Mouse (Mus musculus): ENCODE data around the gene Epn3. TPM values are rescaled to one million over a fixed set of nuclear protein-coding genes. Genes with fewer than 3 reads are reported as not detected.

Epn3 gene
- 2.7 and 4.2 TPM in 2 replicates for polyA plus RNA-seq (2016; fragmentation: Nextera tagmentation; extraction: Ambion mirVana)

- H3K9me3 ChIP-seq: no peaks in the 10 kb centered on the region
- peak within 1 kb of the TSS; percentile 51 for H3K9ac ChIP-seq
- H3K4me1 ChIP-seq: peaks cover 30% of the 10 kb centered on the region
- peak within 1 kb of the TSS; percentile 39 for H3K4me3 ChIP-seq
- H3K4me2 ChIP-seq (replicated peaks): peak within 1 kb of the TSS; percentile 62
- under 1% methylated on average over 25 of the region's 26 CpGs for WGBS
- H3K36me3 ChIP-seq: no peaks in the 10 kb centered on the region
- 0 out of 2 replicates have a peak, but pooled peaks have one; percentile 10 for ATAC-seq (ENCODE audit: insufficient number of reproducible peaks, insufficient read depth, low FRiP score, low TSS enrichment)
- H3K27me3 ChIP-seq: peaks cover 12% of the 10 kb centered on the region; the same call in 1 of the 2 replicates
- peak within 1 kb of the TSS; percentile 41; the same call in 1 of the 2 replicates for H3K27ac ChIP-seq
Measured at GRCm38 (mm10) chr11:94499661-94500152, at the start of gene Epn3. Gene Epn3 (minus strand): TSS chr11:94499974.

GRCm38 (mm10) chr11:94548888-94549690, 49.3 kb upstream of the Epn3 start, which contains the start of gene Rsad1:
Gene Rsad1 (minus strand): TSS chr11:94549255.
- WGBS: 4% methylated on average over 49 of the region's 49 CpGs
- 0 out of 2 replicates have a peak, but pooled peaks cover 4% of the 10 kb centered on the region for H3K9me3 ChIP-seq

GRCm38 (mm10) chr11:94548041-94548784, 48.4 kb upstream of the Epn3 start:
- 0 out of 2 replicates have a peak, but pooled peaks cover 3% of the 10 kb centered on the region for H3K36me3 ChIP-seq
- H3K9ac ChIP-seq: peak overlapping the region; percentile 61
- no peak overlapping the region for H3K27ac ChIP-seq
- H3K4me1 ChIP-seq: peaks cover 17% of the 10 kb centered on the region; the same call in 1 of the 2 replicates
- ATAC-seq (ENCODE audit: insufficient number of reproducible peaks, insufficient read depth, low FRiP score, low TSS enrichment): no peak
- 10% methylated on average over 24 of the region's 24 CpGs for WGBS
- 0 out of 2 replicates have a peak, but pooled peaks cover 4% of the 10 kb centered on the region for H3K9me3 ChIP-seq
- H3K4me2 ChIP-seq (replicated peaks): peak overlapping the region; percentile 92
- H3K27me3 ChIP-seq: no peaks in the 10 kb centered on the region
- peak overlapping the region; percentile 62 for H3K4me3 ChIP-seq

More at GRCm38 (mm10) chr11:94548888-94549690, 49.3 kb upstream of the Epn3 start, which contains the start of gene Rsad1:
- Histone ChIP-seq H3K36me3 (no peaks in the 10 kb centered on the region), H3K4me3 (peak within 1 kb of the TSS; percentile 62), H3K4me2 (replicated peaks) (peak within 1 kb of the TSS; percentile 92), H3K27me3 (no peaks in the 10 kb centered on the region), H3K9ac (peak within 1 kb of the TSS; percentile 61), H3K4me1 (peaks cover 17% of the 10 kb centered on the region; the same call in 1 of the 2 replicates), H3K27ac (peak within 1 kb of the TSS; percentile 87)
- ATAC-seq (ENCODE audit: insufficient number of reproducible peaks, insufficient read depth, low FRiP score, low TSS enrichment): peak; percentile 73

- no peak overlapping the region for H3K4me3 ChIP-seq
- no peaks in the 10 kb centered on the region for H3K27me3 ChIP-seq
- no peak overlapping the region for H3K9ac ChIP-seq
- no peak overlapping the region for H3K4me2 ChIP-seq (replicated peaks)
- H3K4me1 ChIP-seq: peaks cover 17% of the 10 kb centered on the region; the same call in 1 of the 2 replicates
- H3K36me3 ChIP-seq: 0 out of 2 replicates have a peak, but pooled peaks cover 10% of the 10 kb centered on the region
- no peak for ATAC-seq (ENCODE audit: insufficient number of reproducible peaks, insufficient read depth, low FRiP score, low TSS enrichment)
- 91% methylated on average over 6 of the region's 6 CpGs for WGBS
- H3K9me3 ChIP-seq: 0 out of 2 replicates have a peak, but pooled peaks cover 4% of the 10 kb centered on the region
- no peak overlapping the region for H3K27ac ChIP-seq
Measured at GRCm38 (mm10) chr11:94547271-94547670, 47.5 kb upstream of the Epn3 start.

GRCm38 (mm10) chr11:94546381-94546780, 46.6 kb upstream of the Epn3 start:
- no peak overlapping the region for H3K27ac ChIP-seq
- H3K4me1 ChIP-seq: peaks cover 17% of the 10 kb centered on the region; the same call in 1 of the 2 replicates
- ATAC-seq (ENCODE audit: insufficient number of reproducible peaks, insufficient read depth, low FRiP score, low TSS enrichment): no peak
- no peak overlapping the region for H3K4me3 ChIP-seq
- H3K4me2 ChIP-seq (replicated peaks): no peak overlapping the region
- WGBS: 90% methylated on average over 5 of the region's 5 CpGs
- 0 out of 2 replicates have a peak, but pooled peaks cover 10% of the 10 kb centered on the region for H3K36me3 ChIP-seq
- no peak overlapping the region for H3K9ac ChIP-seq
- H3K9me3 ChIP-seq: 0 out of 2 replicates have a peak, but pooled peaks cover under 1% of the 10 kb centered on the region
- H3K27me3 ChIP-seq: no peaks in the 10 kb centered on the region

GRCm38 (mm10) chr11:94544422-94544821, 44.6 kb upstream of the Epn3 start:
- peak overlapping the region; percentile 33 for H3K4me2 ChIP-seq (replicated peaks)
- WGBS: 45% methylated on average over 18 of the region's 18 CpGs
- H3K9me3 ChIP-seq: no peaks in the 10 kb centered on the region
- H3K4me1 ChIP-seq: peaks cover 14% of the 10 kb centered on the region; the same call in 1 of the 2 replicates
- 0 out of 2 replicates have a peak overlapping the region, but pooled peaks have one; percentile 7 for H3K4me3 ChIP-seq
- H3K27ac ChIP-seq: no peak overlapping the region
- 0 out of 2 replicates have a peak overlapping the region, but pooled peaks have one; percentile 27 for H3K9ac ChIP-seq
- ATAC-seq (ENCODE audit: insufficient number of reproducible peaks, insufficient read depth, low FRiP score, low TSS enrichment): no peak
- 0 out of 2 replicates have a peak, but pooled peaks cover 10% of the 10 kb centered on the region for H3K36me3 ChIP-seq
- no peaks in the 10 kb centered on the region for H3K27me3 ChIP-seq

GRCm38 (mm10) chr11:94543932-94544331, 44.2 kb upstream of the Epn3 start:
- H3K27me3 ChIP-seq: no peaks in the 10 kb centered on the region
- ATAC-seq (ENCODE audit: insufficient number of reproducible peaks, insufficient read depth, low FRiP score, low TSS enrichment): no peak
- H3K36me3 ChIP-seq: 0 out of 2 replicates have a peak, but pooled peaks cover 10% of the 10 kb centered on the region
- H3K9ac ChIP-seq: no peak overlapping the region
- no peak overlapping the region for H3K27ac ChIP-seq
- 0 out of 2 replicates have a peak overlapping the region, but pooled peaks have one; percentile 7 for H3K4me3 ChIP-seq
- H3K4me1 ChIP-seq: peaks cover 13% of the 10 kb centered on the region; the same call in 1 of the 2 replicates
- WGBS: 38% methylated on average over 9 of the region's 9 CpGs
- H3K9me3 ChIP-seq: no peaks in the 10 kb centered on the region
- H3K4me2 ChIP-seq (replicated peaks): peak overlapping the region; percentile 33

GRCm38 (mm10) chr11:94543344-94543743, 43.6 kb upstream of the Epn3 start:
- Histone ChIP-seq H3K27ac (no peak overlapping the region), H3K4me1 (peaks cover 14% of the 10 kb centered on the region), H3K4me2 (replicated peaks) (no peak overlapping the region), H3K4me3 (no peak overlapping the region), H3K27me3 (no peaks in the 10 kb centered on the region), H3K36me3 (0 out of 2 replicates have a peak, but pooled peaks cover 10% of the 10 kb centered on the region), H3K9me3 (no peaks in the 10 kb centered on the region), H3K9ac (no peak overlapping the region)
- WGBS: 83% methylated on average over 12 of the region's 12 CpGs
- ATAC-seq (ENCODE audit: insufficient number of reproducible peaks, insufficient read depth, low FRiP score, low TSS enrichment): no peak

GRCm38 (mm10) chr11:94542400-94542799, 42.6 kb upstream of the Epn3 start:
- Histone ChIP-seq H3K9me3 (no peaks in the 10 kb centered on the region), H3K4me2 (replicated peaks) (no peak overlapping the region), H3K9ac (no peak overlapping the region), H3K27me3 (no peaks in the 10 kb centered on the region), H3K4me3 (no peak overlapping the region), H3K36me3 (0 out of 2 replicates have a peak, but pooled peaks cover 10% of the 10 kb centered on the region), H3K27ac (no peak overlapping the region), H3K4me1 (peaks cover 11% of the 10 kb centered on the region)
- 89% methylated on average over 4 of the region's 4 CpGs for WGBS
- ATAC-seq (ENCODE audit: insufficient number of reproducible peaks, insufficient read depth, low FRiP score, low TSS enrichment): no peak

- Histone ChIP-seq H3K4me3 (no peak overlapping the region), H3K27me3 (no peaks in the 10 kb centered on the region), H3K9ac (no peak overlapping the region), H3K27ac (no peak overlapping the region), H3K36me3 (0 out of 2 replicates have a peak, but pooled peaks cover 10% of the 10 kb centered on the region), H3K4me2 (replicated peaks) (no peak overlapping the region), H3K9me3 (no peaks in the 10 kb centered on the region), H3K4me1 (peaks cover 10% of the 10 kb centered on the region)
- no peak for ATAC-seq (ENCODE audit: insufficient number of reproducible peaks, insufficient read depth, low FRiP score, low TSS enrichment)
- WGBS: 79% methylated on average over 7 of the region's 7 CpGs
Measured at GRCm38 (mm10) chr11:94539761-94540160, 40.0 kb upstream of the Epn3 start.

All from embryonic facial prominence, embryonic 12.5 days (tissue).